8 mouse cellular contexts compared by ENCODE assay signal in genomic region chr8:3492901-3493844, GRCm38 (mm10). TPM values are rescaled to one million over a fixed set of nuclear protein-coding genes. Genes with fewer than 3 reads are reported as not detected.
DNase-seq lines count a peak whose midpoint lies in the region; ATAC-seq and TF ChIP-seq lines count a peak whose summit lies in the region.

Gene Zfp358 (plus strand): TSS chr8:3493138.

- no peaks in the 10 kb centered on the region; the same call in 1 of the 2 replicates for H3K9me3 ChIP-seq in forebrain, embryonic 11.5 days (ENCODE audit: control insufficient read depth, low read length)
- H3K9me3 ChIP-seq in heart, embryonic 15.5 days (replicated peaks), result no peaks in the 10 kb centered on the region
- no peaks in the 10 kb centered on the region for H3K9me3 ChIP-seq in liver, embryonic 16.5 days (replicated peaks; ENCODE audit: control insufficient read depth, low read length)
- peaks cover 16% of the 10 kb centered on the region; the same call in 1 of the 2 replicates for H3K9me3 ChIP-seq in neural tube, embryonic 12.5 days
- H3K9me3 ChIP-seq in stomach, embryonic 16.5 days (replicated peaks; ENCODE audit: control insufficient read depth, low read length), result no peaks in the 10 kb centered on the region

- H3K9ac ChIP-seq in forebrain, embryonic 11.5 days (ENCODE audit: low read length), result peak within 1 kb of the TSS; percentile 97
- peak within 1 kb of the TSS; percentile 98 for H3K9ac ChIP-seq in heart, embryonic 15.5 days
- peak within 1 kb of the TSS; percentile 78 for H3K9ac ChIP-seq in liver, embryonic 16.5 days (ENCODE audit: low read depth, low read length)
- peak within 1 kb of the TSS; percentile 98 for H3K9ac ChIP-seq in neural tube, embryonic 12.5 days
- H3K9ac ChIP-seq in stomach, embryonic 16.5 days (ENCODE audit: low read length), result peak within 1 kb of the TSS; percentile 97

- H3K4me3 ChIP-seq in C2C12 (ENCODE audit: insufficient read depth, poor library complexity, severe bottlenecking), result peak within 1 kb of the TSS; percentile 74
- peak within 1 kb of the TSS; percentile 90 for H3K4me3 ChIP-seq in bone marrow macrophage, adult 2 months (ENCODE audit: insufficient read depth, low read length)
- peak within 1 kb of the TSS; percentile 89 for H3K4me3 ChIP-seq in forebrain, embryonic 11.5 days (ENCODE audit: low read depth, low read length)
- H3K4me3 ChIP-seq in heart, embryonic 15.5 days, result peak within 1 kb of the TSS; percentile 99
- H3K4me3 ChIP-seq in liver, embryonic 16.5 days (ENCODE audit: low read depth, low read length), result peak within 1 kb of the TSS; percentile 75
- H3K4me3 ChIP-seq in neural tube, embryonic 12.5 days, result peak within 1 kb of the TSS; percentile 85
- peak within 1 kb of the TSS; percentile 93 for H3K4me3 ChIP-seq in stomach, embryonic 16.5 days (replicated peaks; ENCODE audit: low read length)

- H3K27ac ChIP-seq in bone marrow macrophage, adult 2 months (ENCODE audit: insufficient read depth, low read depth, low read length), result no peak within 1 kb of the TSS
- H3K27ac ChIP-seq in forebrain, embryonic 11.5 days (ENCODE audit: low read depth, low read length), result peak within 1 kb of the TSS; percentile 62
- H3K27ac ChIP-seq in heart, embryonic 15.5 days, result peak within 1 kb of the TSS; percentile 85
- H3K27ac ChIP-seq in liver, embryonic 16.5 days (ENCODE audit: low read length), result peak within 1 kb of the TSS; percentile 21
- peak within 1 kb of the TSS; percentile 70 for H3K27ac ChIP-seq in neural tube, embryonic 12.5 days
- H3K27ac ChIP-seq in stomach, embryonic 16.5 days (ENCODE audit: low read length), result peak within 1 kb of the TSS; percentile 88

- peaks cover 18% of the 10 kb centered on the region for H3K79me2 ChIP-seq in C2C12 (ENCODE audit: control insufficient read depth, insufficient read depth)

- peaks cover 4% of the 10 kb centered on the region for H3K4me1 ChIP-seq in bone marrow macrophage, adult 2 months (ENCODE audit: control insufficient read depth, insufficient read depth, low read length)
- peaks cover 3% of the 10 kb centered on the region; the same call in 1 of the 2 replicates for H3K4me1 ChIP-seq in forebrain, embryonic 11.5 days (replicated peaks; ENCODE audit: control insufficient read depth, insufficient read depth, low read length)
- H3K4me1 ChIP-seq in heart, embryonic 15.5 days (replicated peaks), result peaks cover 9% of the 10 kb centered on the region
- peaks cover 10% of the 10 kb centered on the region for H3K4me1 ChIP-seq in liver, embryonic 16.5 days (ENCODE audit: control insufficient read depth, low read depth, low read length)
- peaks cover 13% of the 10 kb centered on the region; the same call in 1 of the 2 replicates for H3K4me1 ChIP-seq in neural tube, embryonic 12.5 days
- peaks cover 4% of the 10 kb centered on the region; the same call in 1 of the 2 replicates for H3K4me1 ChIP-seq in stomach, embryonic 16.5 days (ENCODE audit: control insufficient read depth, insufficient read depth, low read length)

- DNase-seq in forebrain, embryonic 11.5 days (ENCODE audit: low spot score), result peak; percentile 94
- DNase-seq in kidney, postnatal 14 days, result peak; percentile 87

- peaks cover 3% of the 10 kb centered on the region for H3K36me3 ChIP-seq in C2C12 (ENCODE audit: control insufficient read depth, insufficient read depth)
- peaks cover 23% of the 10 kb centered on the region for H3K36me3 ChIP-seq in forebrain, embryonic 11.5 days (ENCODE audit: control insufficient read depth, insufficient read depth, low read length)
- H3K36me3 ChIP-seq in heart, embryonic 15.5 days, result peaks cover 21% of the 10 kb centered on the region
- H3K36me3 ChIP-seq in liver, embryonic 16.5 days (ENCODE audit: control insufficient read depth, insufficient read depth), result peaks cover 8% of the 10 kb centered on the region
- peaks cover 35% of the 10 kb centered on the region for H3K36me3 ChIP-seq in neural tube, embryonic 12.5 days
- peaks cover 22% of the 10 kb centered on the region for H3K36me3 ChIP-seq in stomach, embryonic 16.5 days (ENCODE audit: control insufficient read depth, insufficient read depth, low read length)

- WGBS in forebrain, embryonic 11.5 days, result under 1% methylated on average over 62 of the region's 64 CpGs
- WGBS in heart, embryonic 15.5 days, result 1% methylated on average over 53 of the region's 64 CpGs
- 1% methylated on average over 51 of the region's 64 CpGs for WGBS in liver, embryonic 16.5 days (ENCODE audit: insufficient replicate concordance)
- WGBS in neural tube, embryonic 12.5 days, result under 1% methylated on average over 58 of the region's 64 CpGs
- WGBS in stomach, embryonic 16.5 days, result under 1% methylated on average over 64 of the region's 64 CpGs

- ATAC-seq in forebrain, embryonic 11.5 days (replicated peaks; ENCODE audit: low FRiP score), result peak; percentile 92
- ATAC-seq in heart, embryonic 15.5 days (replicated peaks; ENCODE audit: insufficient number of reproducible peaks, insufficient read depth, low FRiP score, low read depth), result peak; percentile 89
- peak; percentile 80 for ATAC-seq in liver, embryonic 16.5 days (ENCODE audit: low read depth)
- peak; percentile 92 for ATAC-seq in neural tube, embryonic 12.5 days (ENCODE audit: low FRiP score, low read depth)
- ATAC-seq in stomach, embryonic 16.5 days (ENCODE audit: insufficient read depth, low FRiP score), result peak; percentile 93

- H3K27me3 ChIP-seq in C2C12 (ENCODE audit: control insufficient read depth, insufficient read depth, insufficient read length), result no peaks in the 10 kb centered on the region
- no peaks in the 10 kb centered on the region for H3K27me3 ChIP-seq in forebrain, embryonic 11.5 days (ENCODE audit: control insufficient read depth, insufficient read depth, low read length)
- no peaks in the 10 kb centered on the region for H3K27me3 ChIP-seq in heart, embryonic 15.5 days
- no peaks in the 10 kb centered on the region; the same call in none of the 2 replicates for H3K27me3 ChIP-seq in liver, embryonic 16.5 days (ENCODE audit: control insufficient read depth, insufficient read depth, low read depth, low read length)
- H3K27me3 ChIP-seq in neural tube, embryonic 12.5 days (replicated peaks), result no peaks in the 10 kb centered on the region
- no peaks in the 10 kb centered on the region for H3K27me3 ChIP-seq in stomach, embryonic 16.5 days (ENCODE audit: control insufficient read depth, insufficient read depth, low read length)

- no peak for TF ChIP-seq POLR2A in bone marrow macrophage, adult 2 months (IDR thresholded peaks at IDR 0.05; ENCODE audit: borderline replicate concordance, low read depth, low read length)

- peak within 1 kb of the TSS; percentile 51 for H3K4me2 ChIP-seq in forebrain, embryonic 11.5 days (ENCODE audit: low read depth, low read length, severe bottlenecking)
- peak within 1 kb of the TSS; percentile 73 for H3K4me2 ChIP-seq in heart, embryonic 15.5 days
- peak within 1 kb of the TSS; percentile 77 for H3K4me2 ChIP-seq in liver, embryonic 16.5 days (ENCODE audit: low read depth, low read length)
- H3K4me2 ChIP-seq in neural tube, embryonic 12.5 days (replicated peaks), result peak within 1 kb of the TSS; percentile 77
- peak within 1 kb of the TSS; percentile 64 for H3K4me2 ChIP-seq in stomach, embryonic 16.5 days (ENCODE audit: low read depth, low read length)

- H3K79me3 ChIP-seq in C2C12 (ENCODE audit: low read depth), result peaks cover 3% of the 10 kb centered on the region

- TF ChIP-seq CTCF in C2C12 (IDR thresholded peaks at IDR 0.05; ENCODE audit: control insufficient read depth, insufficient read depth, insufficient read length), result no peak
- TF ChIP-seq CTCF in bone marrow macrophage, adult 2 months (IDR thresholded peaks at IDR 0.05; ENCODE audit: low read depth, low read length), result no peak

- peak within 1 kb of the TSS; percentile 94 for H3ac ChIP-seq in C2C12 (ENCODE audit: control insufficient read depth, insufficient read length, low read depth)

TF ChIP-seq in C2C12, 6 proteins besides CTCF, POLR2A, EP300 and RAD21:
- no peak for TF ChIP-seq FOSL1 (IDR thresholded peaks at IDR 0.05; ENCODE audit: insufficient read depth, low read length, poor library complexity, severe bottlenecking)
- TF ChIP-seq MYOD1 (IDR thresholded peaks at IDR 0.05; ENCODE audit: control insufficient read depth, insufficient read length, low read depth), result no peak
- no peak for TF ChIP-seq MYOG (IDR thresholded peaks at IDR 0.05; ENCODE audit: control insufficient read depth, extremely low read depth, insufficient read length)
- no peak for TF ChIP-seq MAX (IDR thresholded peaks at IDR 0.05)
- TF ChIP-seq USF1 (IDR thresholded peaks at IDR 0.05; ENCODE audit: low read depth), result no peak
- TF ChIP-seq CEBPB (IDR thresholded peaks at IDR 0.05; ENCODE audit: low read depth), result no peak

RNA-seq across cellular contexts. Expression of gene Zfp358, which starts in this region (rescaled TPM):
- polyA plus RNA-seq in C2C12 (2012; fragmentation: generic; extraction: Trizol), result 30.6 TPM
- 17.1 and 20.8 TPM in 2 replicates for polyA plus RNA-seq in bone marrow macrophage, adult 2 months (2012; ENCODE audit: insufficient read depth, insufficient read length, missing spikeins)
- 34.1 and 35.1 TPM in 2 replicates for polyA plus RNA-seq in forebrain, embryonic 11.5 days (2014; fragmentation: Nextera tagmentation; extraction: Ambion mirVana)
- polyA plus RNA-seq in heart, embryonic 15.5 days (2015; fragmentation: Nextera tagmentation; extraction: Ambion mirVana), result 26.4 and 34.9 TPM in 2 replicates
- polyA plus RNA-seq in liver, embryonic 16.5 days (2015; fragmentation: Nextera tagmentation; extraction: Ambion mirVana), result 4.3 and 5.4 TPM in 2 replicates
- polyA plus RNA-seq in neural tube, embryonic 12.5 days (2016; fragmentation: Nextera tagmentation; extraction: Ambion mirVana), result 81.8 and 87.0 TPM in 2 replicates
- 32.1 and 32.4 TPM in 2 replicates for polyA plus RNA-seq in stomach, embryonic 16.5 days (2015; fragmentation: Nextera tagmentation; extraction: Ambion mirVana)
